Mouse (Mus musculus): ENCODE results near the gene Prg3.

Gene Prg3

DNA sequence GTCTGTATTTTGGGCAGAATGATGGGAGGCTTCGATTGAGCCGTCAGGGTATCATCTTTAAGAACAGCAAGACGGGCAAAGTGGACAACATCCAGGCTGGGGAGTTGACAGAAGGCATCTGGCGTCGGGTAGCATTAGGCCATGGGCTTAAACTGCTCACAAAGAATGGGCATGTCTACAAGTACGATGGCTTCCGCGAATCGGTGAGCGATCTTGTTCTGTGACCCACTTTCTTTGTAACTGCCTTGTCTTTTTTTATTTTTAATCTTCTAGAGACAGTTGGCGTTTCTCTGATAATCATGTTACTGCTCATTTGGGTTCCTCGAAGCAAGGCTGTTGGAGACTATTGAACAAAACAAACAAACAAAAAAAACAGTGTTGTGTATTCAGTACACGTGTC lies 50.3 kb downstream of the Prg3 start:
- no peak for DNase-seq (ENCODE audit: low read depth, low spot score)
